Mouse (Mus musculus) liver, embryonic 11.5 days (tissue): ENCODE measurements around the gene Cd160. TPM values are rescaled to one million over a fixed set of nuclear protein-coding genes. Genes with fewer than 3 reads are reported as not detected.
A peak's percentile ranks its signal among the peaks of the same experiment; 100 is the strongest.

ENCODE experiments used
- ATAC-seq: fragments of 200-750 bp; cut with Nextera tagmentation; replicated peaks from 2 replicates; pipeline ENCODE4 v1.8.0; 2017; ENCODE audit warnings: moderate number of reproducible peaks, mild to moderate bottlenecking, moderate TSS enrichment, moderate library complexity; ENCODE audit not compliant: low FRiP score
- DNase-seq: peaks from one replicate; pipeline ENCODE4 v3.0.0-alpha.2; 2017; ENCODE audit warnings: low spot score
- H3K27ac ChIP-seq: fragments of 300-500 bp; sonication (generic); 2 replicates; pipeline ENCODE4 v1.5.1; 2014; ENCODE audit warnings: mild to moderate bottlenecking, low read depth, low read length, control low read depth
- H3K27me3 ChIP-seq: fragments of 300-500 bp; sonication (generic); replicated peaks from 2 replicates; pipeline ENCODE4 v1.6.1; 2014; ENCODE audit warnings: low read length, mixed read lengths; ENCODE audit not compliant: control insufficient read depth, insufficient read depth
- H3K36me3 ChIP-seq: fragments of 300-500 bp; sonication (generic); 2 replicates; pipeline ENCODE4 v1.6.1; 2014; ENCODE audit warnings: mild to moderate bottlenecking, low read length, moderate library complexity, mixed read lengths; ENCODE audit not compliant: control insufficient read depth, insufficient read depth
- H3K4me1 ChIP-seq: fragments of 300-500 bp; sonication (generic); replicated peaks from 2 replicates; pipeline ENCODE4 v1.6.1; 2014; ENCODE audit warnings: low read length, mixed read lengths; ENCODE audit not compliant: control insufficient read depth, insufficient read depth
- H3K4me2 ChIP-seq: fragments of 300-500 bp; sonication (generic); 2 replicates; pipeline ENCODE4 v1.6.1; 2014; ENCODE audit warnings: mild to moderate bottlenecking, control low read depth, moderate library complexity
- H3K4me3 ChIP-seq: fragments of 300-500 bp; sonication (generic); 2 replicates; pipeline ENCODE4 v1.5.1; 2014; ENCODE audit warnings: low read depth, low read length, control low read depth
- H3K9ac ChIP-seq: fragments of 300-500 bp; sonication (generic); 2 replicates; pipeline ENCODE4 v1.6.1; 2014; ENCODE audit warnings: low read depth, low read length, control low read depth
- H3K9me3 ChIP-seq: fragments of 300-500 bp; sonication (generic); 2 replicates; pipeline ENCODE4 v1.6.1; 2016; ENCODE audit warnings: low read length, inconsistent platforms, mixed read lengths; ENCODE audit not compliant: control insufficient read depth
- WGBS: fragments of 180-500 bp; shearing (Covaris S2); extraction: QIAGEN DNeasy Blood & Tissue Kit; methylation state at CpG from one replicate; pipeline ENCODE4 v1.1.7; 2014; 5-methylcytosine and 5-hydroxymethylcytosine counted together
- polyA plus RNA-seq: library from polyadenylated mRNA; unstranded; fragments of >200 nt; fragmentation: Nextera tagmentation; extraction: Ambion mirVana; gene quantifications from 2 replicates; pipeline ENCODE4 v1.2.1, GENCODE M21; 2014

Cd160 gene
- polyA plus RNA-seq, 1 experiment from 2014 or later, result 0.19 TPM

- Histone ChIP-seq H3K27me3 (no peaks in the 10 kb centered on the region), H3K27ac (no peak overlapping the region), H3K9ac (no peak overlapping the region), H3K4me1 (no peaks in the 10 kb centered on the region), H3K36me3 (no peaks in the 10 kb centered on the region), H3K4me2 (no peak overlapping the region), H3K9me3 (no peaks in the 10 kb centered on the region), H3K4me3 (no peak overlapping the region)
- WGBS, result 57% methylated on average over 5 of the region's 5 CpGs
- DNase-seq, result no peak
- no peak for ATAC-seq
These were observed 59.2 kb downstream of the Cd160 start for GRCm38 (mm10) chr3:96769971-96770370.

DNA sequence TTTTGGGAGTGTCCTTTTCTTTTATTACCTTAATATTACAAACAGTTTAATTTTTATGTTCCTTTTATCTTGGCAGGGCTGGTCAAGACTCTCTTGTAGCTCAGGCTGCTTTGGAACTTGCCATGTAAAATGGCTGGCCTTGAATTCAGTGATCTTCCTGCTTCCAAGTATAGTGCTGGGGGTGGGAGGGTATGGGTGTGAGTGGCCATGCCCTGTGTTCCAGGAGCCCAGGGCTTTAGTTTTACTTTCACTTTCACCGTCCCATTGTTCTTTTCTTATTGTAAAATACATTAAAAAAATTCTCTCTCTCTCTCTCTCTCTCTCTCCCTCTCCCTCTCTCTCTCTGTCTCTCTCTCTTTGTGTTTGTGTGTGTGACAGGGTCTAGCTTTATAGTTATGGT lies 64.6 kb downstream of the Cd160 start:
- 72% methylated on average over 1 of the region's 1 CpGs for WGBS
- no peak overlapping the region; the same call in 1 of the 2 replicates for H3K9ac ChIP-seq
- H3K4me3 ChIP-seq, result no peak overlapping the region
- no peaks in the 10 kb centered on the region for H3K36me3 ChIP-seq
- DNase-seq, result no peak
- ATAC-seq, result no peak
- H3K9me3 ChIP-seq, result no peaks in the 10 kb centered on the region
- peak overlapping the region; percentile 5 for H3K4me2 ChIP-seq
- H3K27me3 ChIP-seq, result no peaks in the 10 kb centered on the region
- no peak overlapping the region for H3K27ac ChIP-seq
- no peaks in the 10 kb centered on the region for H3K4me1 ChIP-seq

GRCm38 (mm10) chr3:96759695-96760094 lies 69.5 kb downstream of the Cd160 start:
- H3K4me1 ChIP-seq, result no peaks in the 10 kb centered on the region
- no peaks in the 10 kb centered on the region for H3K9me3 ChIP-seq
- H3K27me3 ChIP-seq, result no peaks in the 10 kb centered on the region
- H3K9ac ChIP-seq, result no peak overlapping the region
- H3K36me3 ChIP-seq, result no peaks in the 10 kb centered on the region
- H3K27ac ChIP-seq, result no peak overlapping the region
- no peak for DNase-seq
- no peak overlapping the region for H3K4me3 ChIP-seq
- no peak for ATAC-seq
- no peak overlapping the region for H3K4me2 ChIP-seq
- 83% methylated on average over 4 of the region's 4 CpGs for WGBS

DNA sequence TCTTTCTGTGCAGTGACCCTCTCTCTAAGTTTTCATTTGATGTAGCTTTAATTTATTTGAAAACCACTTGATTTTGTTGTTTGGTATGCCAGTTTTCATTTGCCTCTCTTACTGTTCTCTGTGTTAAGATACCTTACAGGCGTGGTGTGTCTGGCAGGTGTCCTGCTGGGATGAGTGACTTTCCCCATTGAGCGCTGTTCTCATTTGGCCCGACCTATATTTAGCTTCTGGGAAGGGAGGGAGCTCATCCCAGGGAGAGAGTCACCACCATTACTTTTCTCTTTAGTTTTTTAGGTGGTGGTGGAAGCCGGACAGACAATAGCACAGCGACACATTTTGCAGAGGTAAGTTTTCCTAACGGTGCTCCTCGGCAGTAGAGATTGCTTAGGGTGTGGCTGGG lies 71.5 kb downstream of the Cd160 start:
- no peak for ATAC-seq
- no peak overlapping the region for H3K4me2 ChIP-seq
- WGBS, result 69% methylated on average over 7 of the region's 7 CpGs

DNA sequence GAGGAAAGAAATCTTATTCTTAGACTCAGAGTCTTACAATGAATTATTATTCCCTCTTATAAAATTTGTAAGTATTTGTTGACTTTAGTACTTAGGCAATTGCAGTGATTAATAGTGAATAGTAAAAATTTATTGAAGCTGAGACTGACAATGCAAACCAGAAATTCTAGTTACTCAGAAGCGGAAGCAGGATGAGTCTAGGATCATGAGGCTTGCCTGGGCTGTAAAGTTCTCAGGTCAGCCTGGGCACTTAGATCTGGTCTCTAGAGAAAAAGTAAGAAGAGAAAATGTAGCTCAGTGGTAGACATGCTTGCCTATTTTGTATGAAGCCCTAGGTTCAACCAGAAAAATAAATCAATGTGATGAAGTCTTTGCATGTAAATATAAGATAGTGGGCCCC lies 73.2 kb downstream of the Cd160 start:
- Histone ChIP-seq H3K9me3 (no peaks in the 10 kb centered on the region), H3K27ac (no peak overlapping the region), H3K4me1 (no peaks in the 10 kb centered on the region), H3K4me2 (no peak overlapping the region), H3K9ac (no peak overlapping the region), H3K4me3 (no peak overlapping the region), H3K36me3 (no peaks in the 10 kb centered on the region), H3K27me3 (no peaks in the 10 kb centered on the region)
- ATAC-seq (no peak), DNase-seq (no peak)
- WGBS, result 91% methylated on average over 1 of the region's 1 CpGs

More for the DNA sequence above, 71.5 kb downstream of the Cd160 start:
- no peak for DNase-seq
- H3K4me3 ChIP-seq, result no peak overlapping the region
- H3K9ac ChIP-seq, result no peak overlapping the region
- no peak overlapping the region for H3K27ac ChIP-seq
- no peaks in the 10 kb centered on the region for H3K27me3 ChIP-seq
- no peaks in the 10 kb centered on the region for H3K9me3 ChIP-seq
- H3K4me1 ChIP-seq, result no peaks in the 10 kb centered on the region
- no peaks in the 10 kb centered on the region for H3K36me3 ChIP-seq

Other genes with a start within 250 kb of the Cd160 start
- 18.6 and 21.5 TPM in 2 replicates for gene Polr3gl, start 235.2 kb downstream of the Cd160 start, polyA plus RNA-seq
- gene Ankrd34a, start 232.7 kb downstream of the Cd160 start, polyA plus RNA-seq, result 0.71 and 1.1 TPM in 2 replicates
- gene Lix1l, start 228.2 kb downstream of the Cd160 start, polyA plus RNA-seq, result 2.6 and 3.1 TPM in 2 replicates
- gene Rbm8a, start 199.4 kb downstream of the Cd160 start, polyA plus RNA-seq, result 176 and 196 TPM in 2 replicates
- gene Pex11b, start 194.0 kb downstream of the Cd160 start, polyA plus RNA-seq, result 29.0 and 36.7 TPM in 2 replicates
- gene Gm42957, start 193.9 kb downstream of the Cd160 start, polyA plus RNA-seq, result 0.14 TPM in 1 of 2 replicates, not detected in the other
- 0.57 and 0.77 TPM in 2 replicates for gene Itga10, start 183.8 kb downstream of the Cd160 start, polyA plus RNA-seq
- gene Ankrd35, start 159.2 kb downstream of the Cd160 start, polyA plus RNA-seq, result 0.32 and 0.40 TPM in 2 replicates
- gene Pias3, start 133.0 kb downstream of the Cd160 start, polyA plus RNA-seq, result 19.6 and 21.1 TPM in 2 replicates
- 2.4 and 2.5 TPM in 2 replicates for gene Nudt17, start 120.8 kb downstream of the Cd160 start, polyA plus RNA-seq
- gene Polr3c, start 101.7 kb downstream of the Cd160 start, polyA plus RNA-seq, result 41.4 and 44.1 TPM in 2 replicates
- gene Rnf115, start 101.7 kb downstream of the Cd160 start, polyA plus RNA-seq, result 49.6 and 51.5 TPM in 2 replicates
- 5.4 and 6.0 TPM in 2 replicates for gene Pdzk1, start 67 bp downstream of the Cd160 start, polyA plus RNA-seq
- gene Gja5, start 75.3 kb upstream of the Cd160 start, polyA plus RNA-seq, result 1.8 and 2.2 TPM in 2 replicates
- gene Gpr89, start 76.0 kb upstream of the Cd160 start, polyA plus RNA-seq, result 50.2 and 53.0 TPM in 2 replicates
- not detected in 2 replicates for gene Gja8, start 96.7 kb upstream of the Cd160 start, polyA plus RNA-seq